Mouse (Mus musculus): ENCODE results near the gene Zfp664. TPM values are rescaled to one million over a fixed set of nuclear protein-coding genes. Genes with fewer than 3 reads are reported as not detected.

Zfp664 gene
- total and polyA plus RNA-seq, 2 experiments, result 5.3 to 12.2 TPM

DNA sequence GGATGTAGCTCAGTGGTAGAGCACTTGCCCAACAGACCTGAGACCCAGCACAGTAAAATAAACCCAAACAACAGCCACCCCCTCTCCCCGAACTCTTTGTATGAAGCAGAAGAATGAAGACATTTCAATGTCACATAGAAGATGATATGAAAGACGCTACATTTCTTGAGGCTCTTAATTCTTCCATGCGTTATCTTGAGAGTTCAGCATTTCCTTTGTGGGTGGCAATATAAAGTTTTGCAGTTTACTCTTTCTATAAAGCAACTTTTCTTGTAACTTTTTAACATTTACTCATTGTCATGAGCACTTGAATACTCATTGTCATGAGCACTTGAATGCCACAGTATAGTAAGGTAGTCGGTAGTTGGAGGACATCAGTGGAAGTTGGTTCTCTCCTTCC lies 8.3 kb upstream of the Zfp664 start:
- Histone ChIP-seq H3K79me2 (ENCODE audit: control insufficient read depth, insufficient read depth, low read length) (no peaks in the 10 kb centered on the region), H3K4me3 (ENCODE audit: insufficient read depth, low read depth, low read length) (no peak overlapping the region), H3K27ac (replicated peaks; ENCODE audit: insufficient read depth, low read depth, low read length) (no peak overlapping the region), H3K36me3 (ENCODE audit: control insufficient read depth, insufficient read depth, low read length) (no peaks in the 10 kb centered on the region), H3K9ac (ENCODE audit: low read depth, low read length) (no peak overlapping the region), H3K27me3 (ENCODE audit: control insufficient read depth, insufficient read depth, low read length) (no peaks in the 10 kb centered on the region), H3K4me1 (ENCODE audit: control insufficient read depth, insufficient read depth, low read length) (no peaks in the 10 kb centered on the region)
- TF ChIP-seq CTCF (IDR thresholded peaks at IDR 0.05; ENCODE audit: low read depth, low read length) (no peak), POLR2A (IDR thresholded peaks at IDR 0.05; ENCODE audit: extremely low read depth, insufficient read depth, low read length) (no peak)
- 87% methylated on average over 4 of the region's 4 CpGs for WGBS
- no peak for DNase-seq (ENCODE audit: extremely low read depth, low read depth, low spot score)

DNA sequence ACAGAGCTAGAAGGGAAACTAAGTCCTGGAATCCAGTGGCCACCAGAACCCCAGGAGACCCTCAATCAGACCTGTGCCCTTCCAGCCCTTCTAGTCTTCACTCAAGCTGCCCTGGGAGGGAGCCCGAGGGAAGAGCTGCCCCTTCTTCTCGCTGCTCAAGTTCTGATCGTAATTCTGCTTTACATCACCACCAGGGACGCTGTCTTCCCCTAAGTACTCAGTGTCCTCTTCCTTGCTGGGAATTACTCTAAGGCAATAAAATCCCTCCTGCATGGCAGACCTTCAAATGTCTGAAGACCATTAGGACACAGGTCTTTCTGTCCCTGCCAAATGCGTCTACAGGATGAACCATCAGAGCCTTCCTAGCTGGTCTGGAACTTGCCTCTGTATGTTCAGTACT lies 2.5 kb upstream of the Zfp664 start:
- H3K4me3 ChIP-seq (ENCODE audit: insufficient read depth, low read depth, low read length), result no peak overlapping the region
- 26% methylated on average over 5 of the region's 5 CpGs for WGBS
- H3K27me3 ChIP-seq (ENCODE audit: control insufficient read depth, insufficient read depth, low read length), result peaks cover 8% of the 10 kb centered on the region

GRCm38 (mm10) chr5:124861463-124861862 lies 1.0 kb upstream of the Zfp664 start:
- Histone ChIP-seq H3K27me3 (ENCODE audit: control insufficient read depth, insufficient read depth, low read length) (peaks cover 8% of the 10 kb centered on the region), H3K36me3 (ENCODE audit: control insufficient read depth, insufficient read depth, low read length) (no peaks in the 10 kb centered on the region), H3K4me1 (ENCODE audit: control insufficient read depth, insufficient read depth, low read length) (peaks cover 3% of the 10 kb centered on the region; the same call in 1 of the 2 replicates), H3K9ac (ENCODE audit: low read depth, low read length) (peak overlapping the region; percentile 1; the same call in 1 of the 2 replicates), H3K4me3 (ENCODE audit: insufficient read depth, low read depth, low read length) (peak overlapping the region; percentile 80; the same call in 1 of the 2 replicates), H3K79me2 (ENCODE audit: control insufficient read depth, insufficient read depth, low read length) (peaks cover 6% of the 10 kb centered on the region; the same call in 1 of the 2 replicates), H3K27ac (replicated peaks; ENCODE audit: insufficient read depth, low read depth, low read length) (no peak overlapping the region)
- no peak for TF ChIP-seq POLR2A (IDR thresholded peaks at IDR 0.05; ENCODE audit: extremely low read depth, insufficient read depth, low read length)
- no peak for TF ChIP-seq CTCF (IDR thresholded peaks at IDR 0.05; ENCODE audit: low read depth, low read length)
- 2% methylated on average over 29 of the region's 33 CpGs for WGBS
- DNase-seq (ENCODE audit: extremely low read depth, low read depth, low spot score), result no peak

More for the DNA sequence above, 2.5 kb upstream of the Zfp664 start:
- H3K4me1 ChIP-seq (ENCODE audit: control insufficient read depth, insufficient read depth, low read length), result peaks cover 3% of the 10 kb centered on the region; the same call in 1 of the 2 replicates
- H3K9ac ChIP-seq (ENCODE audit: low read depth, low read length), result no peak overlapping the region
- no peak for DNase-seq (ENCODE audit: extremely low read depth, low read depth, low spot score)
- no peak overlapping the region for H3K27ac ChIP-seq (replicated peaks; ENCODE audit: insufficient read depth, low read depth, low read length)
- TF ChIP-seq CTCF (IDR thresholded peaks at IDR 0.05; ENCODE audit: low read depth, low read length) (peak; percentile 12; the same call in 1 of the 2 replicates), POLR2A (IDR thresholded peaks at IDR 0.05; ENCODE audit: extremely low read depth, insufficient read depth, low read length) (no peak)
- H3K36me3 ChIP-seq (ENCODE audit: control insufficient read depth, insufficient read depth, low read length), result no peaks in the 10 kb centered on the region
- H3K79me2 ChIP-seq (ENCODE audit: control insufficient read depth, insufficient read depth, low read length), result peaks cover 6% of the 10 kb centered on the region; the same call in 1 of the 2 replicates

DNA sequence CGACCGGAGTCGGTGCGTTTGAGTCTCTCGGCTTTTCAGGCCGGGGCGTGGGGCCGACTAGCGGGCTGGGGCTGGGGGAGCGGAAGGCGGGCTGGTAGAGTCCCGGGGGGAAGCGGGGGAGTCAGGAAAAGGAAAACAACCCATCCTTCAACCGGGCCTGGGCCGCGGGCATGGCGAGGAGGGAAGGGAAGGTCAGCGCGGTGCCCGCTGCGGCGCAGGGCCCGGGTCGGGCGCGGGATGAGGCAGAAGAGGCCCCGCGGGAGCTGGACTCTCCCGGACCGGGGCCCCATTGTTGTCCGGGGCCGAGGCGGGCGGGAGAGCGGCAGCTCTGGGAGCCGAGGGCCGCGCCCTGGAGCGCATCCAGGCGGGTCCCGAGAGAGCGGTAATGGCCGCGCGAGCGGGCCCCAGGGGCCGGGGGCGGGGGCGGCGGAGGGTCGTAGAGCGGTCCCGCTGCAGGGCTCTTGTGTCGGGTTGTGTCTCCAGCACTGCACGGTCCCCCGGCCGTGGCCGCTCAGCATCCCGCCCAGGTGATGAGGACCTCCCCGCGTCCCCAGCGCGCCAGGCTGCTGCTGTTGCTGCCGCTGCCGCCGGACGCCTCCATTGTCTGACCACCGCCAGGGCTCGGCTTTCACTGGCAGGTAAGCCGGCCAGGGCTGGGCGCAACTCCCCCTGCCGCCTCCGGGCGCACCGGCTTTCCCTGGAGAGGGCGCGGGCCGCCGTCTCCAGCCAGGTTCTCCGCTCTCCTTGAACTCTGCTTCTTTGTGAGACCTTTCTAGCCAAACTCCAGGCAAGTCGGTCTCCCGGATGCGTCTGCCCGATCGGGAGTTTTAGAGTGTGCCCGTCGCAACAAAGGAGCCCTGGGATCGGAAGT lies 615 bp downstream of the Zfp664 start:
- Histone ChIP-seq H3K36me3 (ENCODE audit: control insufficient read depth, insufficient read depth, low read length) (no peaks in the 10 kb centered on the region), H3K27me3 (ENCODE audit: control insufficient read depth, insufficient read depth, low read length) (peaks cover 8% of the 10 kb centered on the region), H3K4me1 (ENCODE audit: control insufficient read depth, insufficient read depth, low read length) (peaks cover 3% of the 10 kb centered on the region; the same call in 1 of the 2 replicates), H3K27ac (replicated peaks; ENCODE audit: insufficient read depth, low read depth, low read length) (no peak overlapping the region), H3K79me2 (ENCODE audit: control insufficient read depth, insufficient read depth, low read length) (peaks cover 15% of the 10 kb centered on the region; the same call in 1 of the 2 replicates), H3K9ac (ENCODE audit: low read depth, low read length) (peak overlapping the region; percentile 88), H3K4me3 (ENCODE audit: insufficient read depth, low read depth, low read length) (peak overlapping the region; percentile 96)
- WGBS, result 1% methylated on average over 86 of the region's 88 CpGs
- no peak for DNase-seq (ENCODE audit: extremely low read depth, low read depth, low spot score)
- TF ChIP-seq POLR2A (IDR thresholded peaks at IDR 0.05; ENCODE audit: extremely low read depth, insufficient read depth, low read length), result no peak
- no peak for TF ChIP-seq CTCF (IDR thresholded peaks at IDR 0.05; ENCODE audit: low read depth, low read length)

DNA sequence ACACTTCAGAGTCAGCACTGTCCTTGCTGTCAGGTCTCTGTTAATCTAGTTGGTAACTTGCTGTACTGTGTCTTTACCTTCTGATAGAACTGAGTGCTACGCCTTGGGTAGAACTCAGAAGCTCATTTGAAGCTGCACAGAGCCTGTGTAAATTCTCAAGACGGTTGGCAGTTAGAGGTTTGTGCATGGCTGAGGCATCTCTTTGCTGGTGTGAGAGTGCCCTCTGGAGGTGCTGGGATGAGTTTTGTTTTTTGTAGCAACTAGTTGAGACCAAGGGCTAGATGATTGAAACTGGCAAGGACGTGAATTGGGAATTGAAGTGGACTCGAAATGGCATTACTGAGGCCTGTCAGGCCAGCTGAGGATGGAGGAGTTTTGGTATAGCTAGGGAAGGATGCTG lies 6.5 kb downstream of the Zfp664 start:
- peak; percentile 28 for DNase-seq (ENCODE audit: extremely low read depth, low read depth, low spot score)
- TF ChIP-seq CTCF (IDR thresholded peaks at IDR 0.05; ENCODE audit: low read depth, low read length) (peak; percentile 46; the same call in 1 of the 2 replicates), POLR2A (IDR thresholded peaks at IDR 0.05; ENCODE audit: extremely low read depth, insufficient read depth, low read length) (no peak)
- no peak overlapping the region for H3K27ac ChIP-seq (replicated peaks; ENCODE audit: insufficient read depth, low read depth, low read length)

More for the DNA sequence above, 6.5 kb downstream of the Zfp664 start:
- H3K9ac ChIP-seq (ENCODE audit: low read depth, low read length), result no peak overlapping the region
- H3K36me3 ChIP-seq (ENCODE audit: control insufficient read depth, insufficient read depth, low read length), result no peaks in the 10 kb centered on the region
- no peak overlapping the region for H3K4me3 ChIP-seq (ENCODE audit: insufficient read depth, low read depth, low read length)
- H3K79me2 ChIP-seq (ENCODE audit: control insufficient read depth, insufficient read depth, low read length), result peaks cover 28% of the 10 kb centered on the region; the same call in 1 of the 2 replicates
- WGBS, result 51% methylated on average over 4 of the region's 4 CpGs
- H3K27me3 ChIP-seq (ENCODE audit: control insufficient read depth, insufficient read depth, low read length), result no peaks in the 10 kb centered on the region
- no peaks in the 10 kb centered on the region; the same call in 1 of the 2 replicates for H3K4me1 ChIP-seq (ENCODE audit: control insufficient read depth, insufficient read depth, low read length)

Data from liver, adult 2 months (tissue).